Mouse (Mus musculus) heart, embryonic 12.5 days (tissue): ENCODE measurements around the gene Srsf4. TPM values are rescaled to one million over a fixed set of nuclear protein-coding genes. Genes with fewer than 3 reads are reported as not detected.
A peak's percentile ranks its signal among the peaks of the same experiment; 100 is the strongest.

Experiments
- ATAC-seq: fragments of 200-750 bp; cut with Nextera tagmentation; 2 replicates; pipeline ENCODE4 v1.8.0; 2017; ENCODE audit warnings: moderate TSS enrichment, moderate library complexity; ENCODE audit not compliant: insufficient number of reproducible peaks, low FRiP score
- H3K27ac ChIP-seq: fragments of 300-500 bp; sonication (generic); 2 replicates; pipeline ENCODE4 v1.5.1; 2016; ENCODE audit warnings: mild to moderate bottlenecking, moderate library complexity; ENCODE audit not compliant: poor library complexity, severe bottlenecking
- H3K27me3 ChIP-seq: fragments of 300-500 bp; sonication (generic); replicated peaks from 2 replicates; pipeline ENCODE4 v1.6.1; 2016; ENCODE audit warnings: mild to moderate bottlenecking, moderate library complexity
- H3K36me3 ChIP-seq: fragments of 300-500 bp; sonication (generic); 2 replicates; pipeline ENCODE4 v1.6.1; 2016; ENCODE audit warnings: mild to moderate bottlenecking, moderate library complexity
- H3K4me1 ChIP-seq: fragments of 300-500 bp; sonication (generic); replicated peaks from 2 replicates; pipeline ENCODE4 v1.6.1; 2016; ENCODE audit warnings: mild to moderate bottlenecking
- H3K4me2 ChIP-seq: fragments of 300-500 bp; sonication (generic); 2 replicates; pipeline ENCODE4 v1.6.1; 2016; ENCODE audit warnings: mild to moderate bottlenecking, moderate library complexity
- H3K4me3 ChIP-seq: fragments of 300-500 bp; sonication (generic); 2 replicates; pipeline ENCODE4 v1.5.1; 2016; ENCODE audit warnings: mild to moderate bottlenecking
- H3K9ac ChIP-seq: fragments of 300-500 bp; sonication (generic); 2 replicates; pipeline ENCODE4 v1.6.1; 2016; ENCODE audit warnings: mild to moderate bottlenecking, moderate library complexity
- H3K9me3 ChIP-seq: fragments of 300-500 bp; sonication (generic); replicated peaks from 2 replicates; pipeline ENCODE4 v1.6.1; 2016; ENCODE audit warnings: mild to moderate bottlenecking, moderate library complexity
- WGBS: fragments of 180-500 bp; shearing (Covaris S2); methylation state at CpG from one replicate; pipeline ENCODE4 v1.1.7; 2016; 5-methylcytosine and 5-hydroxymethylcytosine counted together
- polyA plus RNA-seq: library from polyadenylated mRNA; unstranded; fragments of >200 nt; fragmentation: Nextera tagmentation; extraction: Ambion mirVana; gene quantifications from 2 replicates; pipeline ENCODE4 v1.2.1, GENCODE M21; 2016

Gene Srsf4
- polyA plus RNA-seq, 1 experiment from 2014 or later = 87.1 TPM

GRCm38 (mm10) chr4:131874567-131874966 is 1.1 kb downstream of the Srsf4 start:
- peaks cover 45% of the 10 kb centered on the region for H3K4me1 ChIP-seq
- H3K9ac ChIP-seq = peak overlapping the region; percentile 99
- 2% methylated on average over 11 of the region's 11 CpGs for WGBS
- peaks cover 3% of the 10 kb centered on the region; the same call in 1 of the 2 replicates for H3K36me3 ChIP-seq
- H3K4me2 ChIP-seq = peak overlapping the region; percentile 88
- peak overlapping the region; percentile 100 for H3K27ac ChIP-seq
- ATAC-seq = no peak
- H3K27me3 ChIP-seq = no peaks in the 10 kb centered on the region
- no peaks in the 10 kb centered on the region for H3K9me3 ChIP-seq
- peak overlapping the region; percentile 92 for H3K4me3 ChIP-seq

GRCm38 (mm10) chr4:131875242-131875641 is 1.8 kb downstream of the Srsf4 start:
- H3K27ac ChIP-seq = no peak overlapping the region
- ATAC-seq = no peak
- H3K36me3 ChIP-seq = peaks cover 3% of the 10 kb centered on the region; the same call in 1 of the 2 replicates
- H3K9me3 ChIP-seq = no peaks in the 10 kb centered on the region
- H3K4me1 ChIP-seq = peaks cover 49% of the 10 kb centered on the region
- peak overlapping the region; percentile 99 for H3K9ac ChIP-seq
- WGBS = 48% methylated on average over 3 of the region's 3 CpGs
- H3K27me3 ChIP-seq = no peaks in the 10 kb centered on the region
- H3K4me2 ChIP-seq = peak overlapping the region; percentile 88
- peak overlapping the region; percentile 92 for H3K4me3 ChIP-seq

DNA sequence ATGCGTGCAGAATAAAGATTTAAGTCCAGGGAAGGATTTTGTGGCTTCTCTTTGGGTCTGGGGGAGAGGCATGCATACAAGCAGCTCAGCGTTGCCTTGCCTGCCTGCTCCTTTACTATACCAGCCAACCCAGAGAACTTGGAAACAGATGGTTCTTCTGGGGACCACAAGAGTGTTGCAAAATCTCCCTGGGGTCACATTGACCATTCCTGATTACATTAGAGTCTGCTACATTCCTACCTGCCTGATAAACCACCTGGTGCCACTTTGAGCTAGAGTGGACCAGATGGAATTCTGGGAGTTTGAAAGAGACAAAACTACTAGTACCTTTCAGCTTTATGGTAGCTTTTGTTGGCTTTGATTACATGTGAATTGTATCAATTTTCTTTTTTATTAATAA is 3.4 kb downstream of the Srsf4 start:
- no peak overlapping the region for H3K4me3 ChIP-seq
- ATAC-seq = no peak
- no peaks in the 10 kb centered on the region for H3K9me3 ChIP-seq
- 0 out of 2 replicates have a peak overlapping the region, but pooled peaks have one; percentile 29 for H3K4me2 ChIP-seq
- peaks cover 3% of the 10 kb centered on the region; the same call in 1 of the 2 replicates for H3K36me3 ChIP-seq
- H3K9ac ChIP-seq = 0 out of 2 replicates have a peak overlapping the region, but pooled peaks have one; percentile 6
- no peak overlapping the region for H3K27ac ChIP-seq
- WGBS = 68% methylated on average over 2 of the region's 2 CpGs
- no peaks in the 10 kb centered on the region for H3K27me3 ChIP-seq
- peaks cover 58% of the 10 kb centered on the region for H3K4me1 ChIP-seq

DNA sequence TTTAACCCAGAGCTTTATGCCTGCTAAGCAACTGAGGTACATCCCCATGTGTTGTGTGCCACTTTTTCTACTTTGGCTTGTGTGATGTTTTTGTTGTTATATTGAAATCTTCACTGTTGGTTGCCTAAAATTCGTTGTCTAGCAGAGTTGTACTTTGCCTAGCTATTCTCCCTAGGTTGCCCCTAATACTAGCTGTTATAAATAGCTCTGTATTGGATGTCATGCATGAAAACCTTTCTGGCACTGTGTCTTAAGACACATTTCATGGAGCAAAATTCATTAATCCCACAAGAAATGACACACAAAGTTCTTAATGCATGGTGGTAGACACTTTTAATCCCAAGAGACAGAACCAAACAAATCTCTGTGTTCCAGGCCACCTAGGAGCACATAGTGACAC is 6.3 kb downstream of the Srsf4 start:
- Histone ChIP-seq H3K4me3 (no peak overlapping the region), H3K4me1 (peaks cover 69% of the 10 kb centered on the region), H3K27me3 (no peaks in the 10 kb centered on the region), H3K36me3 (peaks cover 5% of the 10 kb centered on the region), H3K9ac (peak overlapping the region; percentile 45; the same call in 1 of the 2 replicates), H3K9me3 (no peaks in the 10 kb centered on the region), H3K4me2 (no peak overlapping the region), H3K27ac (no peak overlapping the region)
- no peak for ATAC-seq
- WGBS = 87% methylated on average over 1 of the region's 1 CpGs

DNA sequence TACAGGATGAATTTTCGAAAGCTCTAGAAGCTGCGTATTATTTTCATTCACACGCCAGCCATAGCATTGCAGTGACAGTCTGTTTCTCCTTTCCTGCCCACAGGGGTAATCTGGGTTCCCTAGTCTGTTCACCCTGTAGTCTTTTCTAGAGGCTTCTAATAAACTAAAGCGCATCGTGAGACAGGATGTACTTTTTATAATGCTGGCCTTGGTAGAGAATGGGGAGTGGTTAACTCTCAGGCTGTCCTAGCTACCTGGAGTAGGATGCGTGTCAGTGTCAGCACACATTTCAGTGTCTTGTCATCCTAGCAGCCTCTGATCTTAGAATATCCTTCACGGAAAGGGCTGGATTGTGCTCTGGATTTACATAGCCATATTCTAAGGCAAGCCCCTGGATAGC is 7.9 kb downstream of the Srsf4 start:
- no peak overlapping the region for H3K4me2 ChIP-seq
- no peak overlapping the region for H3K9ac ChIP-seq
- H3K27me3 ChIP-seq = no peaks in the 10 kb centered on the region
- H3K9me3 ChIP-seq = no peaks in the 10 kb centered on the region
- H3K27ac ChIP-seq = no peak overlapping the region
- peaks cover 18% of the 10 kb centered on the region for H3K36me3 ChIP-seq
- H3K4me1 ChIP-seq = peaks cover 70% of the 10 kb centered on the region
- ATAC-seq = no peak
- H3K4me3 ChIP-seq = no peak overlapping the region
- 85% methylated on average over 7 of the region's 7 CpGs for WGBS

DNA sequence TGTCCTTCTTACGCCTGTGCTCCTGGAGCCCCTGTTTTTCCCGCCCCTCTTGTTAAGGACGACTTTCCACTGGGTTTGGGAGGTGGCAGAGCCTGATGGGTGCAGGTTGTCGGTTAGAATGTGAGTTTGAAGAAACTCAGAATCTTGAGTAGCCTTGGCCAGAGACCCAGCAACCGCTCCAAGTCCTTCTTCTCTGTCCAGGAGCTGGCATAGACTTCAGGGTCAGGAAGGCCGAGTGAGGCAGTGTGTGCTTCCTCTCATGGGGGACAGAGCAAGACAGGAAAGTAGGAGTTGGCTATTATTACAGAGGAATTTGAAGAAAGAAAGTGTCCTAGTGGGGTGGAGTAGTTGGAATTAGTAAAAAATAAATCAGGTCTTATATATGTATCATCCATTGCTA is 10.2 kb downstream of the Srsf4 start:
- Histone ChIP-seq H3K36me3 (peaks cover 29% of the 10 kb centered on the region), H3K9ac (no peak overlapping the region), H3K4me1 (peaks cover 53% of the 10 kb centered on the region), H3K4me3 (no peak overlapping the region), H3K9me3 (no peaks in the 10 kb centered on the region), H3K4me2 (no peak overlapping the region), H3K27me3 (no peaks in the 10 kb centered on the region), H3K27ac (0 out of 2 replicates have a peak overlapping the region, but pooled peaks have one; percentile 32)
- ATAC-seq = no peak
- WGBS = 73% methylated on average over 6 of the region's 6 CpGs

DNA sequence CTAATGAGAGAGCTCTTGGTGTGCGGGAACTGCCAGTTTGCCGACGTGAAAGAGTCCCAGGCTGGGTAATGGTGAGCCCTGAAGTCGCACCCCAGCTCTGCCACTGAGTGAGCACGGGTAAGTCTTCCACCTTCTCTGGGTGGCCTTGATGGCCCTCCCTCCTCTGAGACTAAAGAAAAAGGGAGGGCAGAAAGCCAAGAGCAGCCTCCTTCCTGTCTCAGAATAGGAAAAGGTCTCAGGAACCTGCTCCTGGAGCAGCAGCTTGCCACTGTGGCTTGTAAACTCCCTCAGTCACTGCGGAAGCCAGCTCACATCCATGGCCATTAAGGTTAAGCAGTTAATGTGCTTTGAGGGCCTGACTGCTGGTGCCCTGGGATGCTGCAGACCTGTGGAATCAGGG is 12.0 kb downstream of the Srsf4 start:
- no peaks in the 10 kb centered on the region for H3K9me3 ChIP-seq
- peaks cover 50% of the 10 kb centered on the region for H3K4me1 ChIP-seq
- H3K27ac ChIP-seq = no peak overlapping the region
- H3K9ac ChIP-seq = no peak overlapping the region
- H3K4me2 ChIP-seq = no peak overlapping the region
- H3K4me3 ChIP-seq = no peak overlapping the region
- peaks cover 36% of the 10 kb centered on the region for H3K36me3 ChIP-seq
- H3K27me3 ChIP-seq = no peaks in the 10 kb centered on the region
- 76% methylated on average over 6 of the region's 6 CpGs for WGBS
- ATAC-seq = no peak

DNA sequence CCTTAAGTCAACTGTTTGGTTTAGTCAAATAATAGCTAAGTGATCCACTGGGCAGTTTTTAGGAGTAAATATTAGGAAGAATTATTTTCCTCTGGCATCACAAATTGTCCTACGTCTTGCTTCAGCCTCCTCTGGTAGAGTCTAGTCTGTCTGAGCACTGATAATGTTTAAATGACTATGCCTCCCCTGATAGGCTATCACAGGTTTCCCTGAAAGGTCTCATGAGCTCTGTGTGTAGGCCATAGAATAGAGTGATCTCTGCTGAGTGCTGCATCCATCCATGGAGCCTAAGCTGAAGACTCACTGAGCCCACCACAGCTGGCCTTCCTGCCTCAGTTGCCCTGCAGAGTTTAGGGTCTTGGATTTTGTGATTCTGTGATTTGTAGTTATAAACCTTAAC is 15.1 kb downstream of the Srsf4 start:
- H3K27me3 ChIP-seq = no peaks in the 10 kb centered on the region
- 25% methylated on average over 1 of the region's 1 CpGs for WGBS
- no peak overlapping the region for H3K4me3 ChIP-seq
- no peaks in the 10 kb centered on the region for H3K9me3 ChIP-seq
- ATAC-seq = no peak
- H3K4me2 ChIP-seq = no peak overlapping the region
- H3K27ac ChIP-seq = no peak overlapping the region
- peaks cover 35% of the 10 kb centered on the region for H3K4me1 ChIP-seq
- H3K9ac ChIP-seq = no peak overlapping the region
- peaks cover 60% of the 10 kb centered on the region for H3K36me3 ChIP-seq

DNA sequence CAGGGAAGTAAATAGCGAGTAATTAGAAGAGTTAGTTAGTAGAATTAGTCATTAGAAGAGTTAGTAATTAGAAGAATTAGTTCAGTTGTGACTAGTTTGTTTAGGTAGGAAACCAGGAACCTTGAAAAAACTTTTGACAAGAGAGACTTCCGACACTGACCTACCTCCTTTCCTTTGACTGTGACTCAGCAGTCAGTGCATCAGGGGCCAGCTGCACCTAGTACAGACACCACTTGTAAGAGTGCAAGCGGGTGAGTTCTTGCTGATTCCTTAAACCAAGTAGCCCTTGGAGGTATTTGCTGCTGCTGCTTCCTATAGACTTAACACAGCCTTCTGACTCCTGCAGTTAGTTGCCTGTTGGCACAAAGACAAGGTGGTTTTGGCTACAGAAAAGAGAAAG is 17.3 kb downstream of the Srsf4 start:
- peaks cover 64% of the 10 kb centered on the region for H3K36me3 ChIP-seq
- H3K27me3 ChIP-seq = no peaks in the 10 kb centered on the region
- H3K4me1 ChIP-seq = peaks cover 17% of the 10 kb centered on the region
- H3K9ac ChIP-seq = no peak overlapping the region
- no peak overlapping the region for H3K27ac ChIP-seq
- no peak overlapping the region for H3K4me2 ChIP-seq
- no peaks in the 10 kb centered on the region for H3K9me3 ChIP-seq
- no peak for ATAC-seq
- H3K4me3 ChIP-seq = no peak overlapping the region
- WGBS = 75% methylated on average over 3 of the region's 3 CpGs

- Histone ChIP-seq H3K4me2 (no peak overlapping the region), H3K4me1 (no peaks in the 10 kb centered on the region), H3K4me3 (no peak overlapping the region), H3K27ac (no peak overlapping the region), H3K27me3 (no peaks in the 10 kb centered on the region), H3K9me3 (no peaks in the 10 kb centered on the region), H3K9ac (no peak overlapping the region), H3K36me3 (peaks cover 82% of the 10 kb centered on the region)
- WGBS = 93% methylated on average over 5 of the region's 5 CpGs
- ATAC-seq = no peak
Observed at GRCm38 (mm10) chr4:131897109-131897508, 23.7 kb downstream of the Srsf4 start.

DNA sequence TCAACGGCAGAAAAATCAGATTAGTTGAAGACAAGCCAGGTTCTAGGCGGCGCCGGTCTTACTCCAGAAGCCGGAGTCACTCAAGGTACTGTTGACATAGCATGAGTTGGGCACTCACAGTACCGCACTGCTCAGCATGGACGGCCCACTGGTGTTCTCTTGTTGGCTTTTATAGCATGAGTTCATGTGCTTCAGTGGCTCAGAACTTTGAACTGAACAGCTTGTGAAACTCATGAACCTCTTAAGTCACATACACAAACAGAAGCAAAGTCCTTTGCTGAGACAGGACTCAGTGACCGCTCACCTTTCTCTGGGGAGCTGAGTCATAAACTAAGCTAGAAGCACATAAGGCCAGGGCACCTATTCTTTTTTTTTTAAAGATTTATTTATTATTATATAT is 24.4 kb downstream of the Srsf4 start:
- no peak overlapping the region for H3K4me3 ChIP-seq
- no peaks in the 10 kb centered on the region for H3K27me3 ChIP-seq
- H3K9me3 ChIP-seq = no peaks in the 10 kb centered on the region
- WGBS = 93% methylated on average over 8 of the region's 8 CpGs
- no peak for ATAC-seq
- H3K4me1 ChIP-seq = no peaks in the 10 kb centered on the region
- no peak overlapping the region for H3K27ac ChIP-seq
- no peak overlapping the region for H3K9ac ChIP-seq
- no peak overlapping the region for H3K4me2 ChIP-seq
- peaks cover 82% of the 10 kb centered on the region for H3K36me3 ChIP-seq

DNA sequence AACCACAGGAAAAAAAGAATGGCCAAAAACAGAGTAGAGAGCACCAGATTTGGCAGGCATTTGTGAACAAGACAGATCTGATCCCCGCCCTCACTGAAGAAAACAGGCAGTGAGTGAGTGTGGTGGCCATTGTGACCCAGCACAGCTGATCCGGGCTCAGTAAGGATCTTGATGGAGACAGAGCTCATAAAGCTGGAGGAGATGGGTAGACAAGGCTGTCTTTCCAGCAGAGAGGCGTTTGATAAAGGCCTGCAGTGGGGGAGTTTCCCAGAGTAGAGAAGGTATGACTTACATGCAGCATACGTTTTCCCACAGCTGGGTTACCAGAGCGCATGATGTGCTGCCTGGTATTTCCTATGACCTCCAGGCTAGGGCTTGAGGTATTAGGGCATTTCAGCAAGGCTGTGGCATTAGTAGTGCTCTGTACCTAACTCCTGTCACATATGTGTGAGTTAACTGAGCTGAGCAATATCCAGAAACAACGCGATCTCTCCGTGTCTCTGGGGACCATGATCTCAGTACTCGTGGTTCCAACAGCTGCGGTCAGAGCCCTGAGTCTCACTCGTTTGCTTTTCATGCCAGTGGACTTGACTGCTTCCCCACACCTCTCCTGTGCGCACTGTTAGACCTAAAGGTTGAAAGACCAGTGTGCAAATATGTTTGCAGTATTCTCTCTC is 25.2 kb downstream of the Srsf4 start:
- no peaks in the 10 kb centered on the region for H3K9me3 ChIP-seq
- no peaks in the 10 kb centered on the region for H3K4me1 ChIP-seq
- no peak overlapping the region for H3K9ac ChIP-seq
- no peak overlapping the region for H3K27ac ChIP-seq
- ATAC-seq = no peak
- no peak overlapping the region for H3K4me3 ChIP-seq
- peaks cover 76% of the 10 kb centered on the region for H3K36me3 ChIP-seq
- H3K27me3 ChIP-seq = no peaks in the 10 kb centered on the region
- 90% methylated on average over 12 of the region's 12 CpGs for WGBS
- H3K4me2 ChIP-seq = no peak overlapping the region
